Comparison of ENCODE assay signal across 8 mouse cellular contexts in genomic region chr11:103326950-103327349, GRCm38 (mm10). TPM values are rescaled to one million over a fixed set of nuclear protein-coding genes. Genes with fewer than 3 reads are reported as not detected.
A peak's percentile ranks its signal among the peaks of the same experiment; 100 is the strongest.
DNase-seq lines count a peak whose midpoint lies in the region; ATAC-seq lines count a peak whose summit lies in the region.

No protein-coding gene starts in this region.

- intact Hi-C loops in heart, postnatal 14 days (cut with DNase I): loop anchor here (2.0 kb wide), 1 partner anchor 56 kb away; no protein-coding TSS in a partner anchor
- intact Hi-C loops in left cerebral cortex, postnatal 14 days (cut with DNase I): loop anchor here (1.0 to 5.0 kb wide), 2 partner anchors 60 to 94 kb away; partner anchors contain the start of gene Map3k14

- H3K4me1 ChIP-seq in heart, embryonic 12.5 days (replicated peaks): no peaks in the 10 kb centered on the region

- no peaks in the 10 kb centered on the region for H3K36me3 ChIP-seq in heart, embryonic 12.5 days

- H3K4me3 ChIP-seq in heart, embryonic 12.5 days: no peak overlapping the region

- DNase-seq in heart, adult 8-10 months (ENCODE audit: low spot score): peak; percentile 79
- DNase-seq in ZHBTc4 (ENCODE audit: low read depth, low spot score): peak; percentile 87
- DNase-seq in heart, postnatal 14 days: peak; percentile 75 to 88
- DNase-seq in left cerebral cortex, postnatal 14 days (ENCODE audit: low spot score in 2 of 2): peak; percentile 87 to 89
- DNase-seq in testis, postnatal 14 days (ENCODE audit: low spot score): peak; percentile 56

- H3K9ac ChIP-seq in heart, embryonic 12.5 days: no peak overlapping the region

- no peak overlapping the region for H3K27ac ChIP-seq in heart, embryonic 12.5 days (ENCODE audit: poor library complexity, severe bottlenecking)

- H3K9me3 ChIP-seq in heart, embryonic 12.5 days (replicated peaks): no peaks in the 10 kb centered on the region; the same call in 1 of the 2 replicates

- H3K4me2 ChIP-seq in heart, embryonic 12.5 days: no peak overlapping the region

- 18% methylated on average over 5 of the region's 5 CpGs for WGBS in heart, embryonic 12.5 days

- peaks cover 19% of the 10 kb centered on the region for H3K27me3 ChIP-seq in heart, embryonic 12.5 days (replicated peaks)

- ATAC-seq in heart, embryonic 12.5 days (ENCODE audit: insufficient number of reproducible peaks, low FRiP score): no peak
- ATAC-seq in common myeloid progenitor, adult 5-6 weeks (replicated peaks; ENCODE audit: low read depth, poor library complexity, severe bottlenecking): peak; percentile 82
- ATAC-seq in monocyte, adult 5-6 weeks (replicated peaks; ENCODE audit: insufficient number of reproducible peaks, low FRiP score, low TSS enrichment, poor library complexity, severe bottlenecking): peak; percentile 52

RNA-seq across cellular contexts. Expression of gene Arhgap27, which starts 36.5 kb away (rescaled TPM):
- 10 to 100 TPM; 11.9 to 20.4 (median 13.3) TPM for total RNA-seq in heart, adult 8-10 months (2022)
- 6.7 and 8.9 TPM in 2 replicates for polyA plus RNA-seq in heart, embryonic 12.5 days (2016; fragmentation: Nextera tagmentation; extraction: Ambion mirVana)
- total RNA-seq in common myeloid progenitor, adult 5-6 weeks (2017): 8.2 and 13.7 TPM in 2 replicates
- total RNA-seq in heart, postnatal 14 days (2021): 10 to 100 TPM; 27.2 to 29.1 TPM
- 10 to 100 TPM; 10.8 to 12.4 TPM for total RNA-seq in left cerebral cortex, postnatal 14 days (2021)
- total RNA-seq in monocyte, adult 5-6 weeks (2017): 59.2 to 68.0 TPM (median 67.2 TPM) in 3 replicates

RNA-seq across cellular contexts. Expression of gene Map3k14, which starts 59.7 kb away (rescaled TPM):
- 1 to 10 TPM; 2.7 to 3.9 (median 3.6) TPM for total RNA-seq in heart, adult 8-10 months (2022)
- 2.0 and 2.6 TPM in 2 replicates for polyA plus RNA-seq in heart, embryonic 12.5 days (2016; fragmentation: Nextera tagmentation; extraction: Ambion mirVana)
- total RNA-seq in common myeloid progenitor, adult 5-6 weeks (2017): 3.7 and 18.4 TPM in 2 replicates
- 1 to 10 TPM; 3.5 to 4.0 TPM for total RNA-seq in heart, postnatal 14 days (2021)
- total RNA-seq in left cerebral cortex, postnatal 14 days (2021): 1 to 10 TPM; 2.6 to 3.8 TPM
- 72.0 to 89.0 TPM (median 88.0 TPM) in 3 replicates for total RNA-seq in monocyte, adult 5-6 weeks (2017)
